Mouse (Mus musculus): ENCODE measurements at regions not wholly inside any gene's neighbourhood (a gene's known extent, or its start where the extent isn't known, plus 50 kb on each side); places are given as distances from the start of the nearest gene placed in this dataset.
"Not testable (repeated sequence)": the region's sequence is repeated elsewhere in the genome, so short reads cannot be mapped to it uniquely, and the experiment has no call there.

- ATAC-seq (replicated peaks; ENCODE audit: poor library complexity): peak; percentile 63
Measured at GRCm38 (mm10) chr7:113694466-113694865, 71.3 kb upstream of the Spon1 start.

GRCm38 (mm10) chr7:113705929-113706328, 59.9 kb upstream of the Spon1 start:
- 0 out of 2 replicates have a peak, but pooled peaks have one; percentile 29 for ATAC-seq (replicated peaks; ENCODE audit: poor library complexity)

GRCm38 (mm10) chr7:113707596-113707995, 58.2 kb upstream of the Spon1 start:
- ATAC-seq (replicated peaks; ENCODE audit: poor library complexity): no peak

DNA sequence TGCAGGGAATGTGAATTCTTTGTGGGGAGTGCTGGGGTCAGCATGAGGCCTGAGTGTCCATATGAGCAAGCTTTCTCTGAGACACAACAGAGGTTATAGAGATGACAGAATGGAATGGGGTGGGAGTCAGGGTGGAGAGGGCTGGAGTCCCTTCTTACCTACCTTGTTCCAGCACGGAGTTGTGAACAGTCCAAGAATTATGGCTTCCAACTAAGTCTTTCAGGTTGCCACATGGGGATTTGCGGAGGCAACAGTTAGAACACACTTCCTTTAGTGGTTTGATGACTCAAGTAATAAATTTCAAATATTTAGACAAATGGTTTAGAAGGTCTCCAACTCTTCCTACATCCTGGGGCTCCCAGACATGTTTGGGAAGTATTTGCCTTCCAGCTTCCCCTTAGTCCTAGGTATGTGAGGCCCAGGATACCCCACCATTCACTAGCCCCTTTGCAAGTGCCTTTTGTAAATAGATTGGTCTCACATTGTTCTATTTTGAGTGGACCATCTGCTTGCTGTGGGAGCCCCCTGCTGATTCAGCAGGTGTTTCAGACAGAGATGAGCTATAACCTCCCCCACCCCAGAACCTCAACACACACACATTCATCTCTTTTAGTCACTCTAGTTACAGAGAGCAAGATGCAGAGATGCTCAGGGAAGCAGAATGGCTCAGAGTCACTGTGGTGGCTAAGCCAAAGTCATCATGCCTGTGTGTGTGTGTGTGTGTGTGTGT, 55.1 kb upstream of the Spon1 start:
- peak; percentile 42; the same call in 1 of the 2 replicates for ATAC-seq (replicated peaks; ENCODE audit: poor library complexity)

GRCm38 (mm10) chr7:113711356-113711755, 54.4 kb upstream of the Spon1 start:
- ATAC-seq (replicated peaks; ENCODE audit: poor library complexity): not testable (repeated sequence)

All from megakaryocyte progenitor cell, adult 5-6 weeks (primary cell).